8 mouse cellular contexts compared by ENCODE assay signal in the genomic region with DNA sequence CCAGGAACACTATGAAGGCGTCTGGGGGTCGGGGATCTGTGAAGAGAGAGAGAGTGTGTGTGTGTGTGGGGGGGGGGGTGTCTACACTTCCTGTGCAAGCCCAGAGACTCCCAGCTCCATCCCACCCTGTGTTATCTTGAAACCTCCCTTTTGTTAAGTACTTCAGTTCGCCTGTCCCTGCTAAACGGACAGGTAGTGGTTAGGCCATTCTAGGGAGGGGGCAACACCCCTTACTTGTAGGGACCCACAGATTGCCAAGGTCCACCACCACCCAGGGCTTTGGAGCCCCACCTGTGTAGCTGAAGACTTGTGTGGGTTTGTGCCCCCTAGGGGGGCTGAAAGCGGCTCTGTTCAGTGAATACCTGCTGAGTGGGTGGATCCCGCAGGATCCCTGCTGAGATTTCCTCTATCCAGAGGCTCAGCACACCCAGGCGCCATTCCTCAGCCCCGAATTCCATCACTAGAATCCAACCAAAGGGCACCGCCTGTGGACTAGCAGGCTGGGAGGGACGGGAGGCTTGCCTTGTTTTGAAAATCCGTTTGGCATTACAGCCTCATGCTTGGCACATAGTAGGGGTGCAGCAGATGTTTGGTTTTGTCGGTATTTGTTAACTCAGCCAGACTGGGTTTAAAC. TPM values are rescaled to one million over a fixed set of nuclear protein-coding genes. Genes with fewer than 3 reads are reported as not detected.
DNase-seq lines count a peak whose midpoint lies in the region; ATAC-seq and TF ChIP-seq lines count a peak whose summit lies in the region.
"Had no signal": no experiment of that assay in that cellular context is flagged by ENCODE, and none has a peak within 500 bp of the region (broad histone marks: within the 10 kb centered on the region; RNA-seq: fewer than 3 reads in every experiment).

No protein-coding gene starts in this region.

- peak overlapping the region; percentile 69 for H3K4me2 ChIP-seq in embryonic facial prominence, embryonic 15.5 days (replicated peaks)
- peak overlapping the region; percentile 85 for H3K4me2 ChIP-seq in limb, embryonic 15.5 days

- H3K9ac ChIP-seq in liver, adult 2 months (ENCODE audit: low read depth, low read length): peak overlapping the region; percentile 41; the same call in 1 of the 2 replicates
- peak overlapping the region; percentile 59 for H3K9ac ChIP-seq in embryonic facial prominence, embryonic 15.5 days
- peak overlapping the region; percentile 57 for H3K9ac ChIP-seq in limb, embryonic 15.5 days

- no peak for TF ChIP-seq CTCF in liver, adult 2 months (IDR thresholded peaks at IDR 0.05; ENCODE audit: low read depth, low read length)
- TF ChIP-seq CTCF in small intestine, adult 2 months (IDR thresholded peaks at IDR 0.05; ENCODE audit: extremely low read depth, insufficient read length, insufficient replicate concordance, low read depth, low read length): no peak

- no peak for DNase-seq in liver, adult 2 months (ENCODE audit: extremely low read depth, low read depth, low spot score)
- DNase-seq in liver: no peak
- no peak for DNase-seq in natural killer cell, adult 2 months (ENCODE audit: low spot score in 2 of 2)
- no peak for DNase-seq in left cerebral cortex, postnatal 10 days (ENCODE audit: extremely low spot score in 1 of 2, low spot score in 2 of 2)
- DNase-seq: adrenal gland, postnatal 36 days had no signal

- no peak for TF ChIP-seq POLR2A in liver, adult 2 months (IDR thresholded peaks at IDR 0.05; ENCODE audit: extremely low read depth, insufficient read depth, low read length)
- no peak for TF ChIP-seq POLR2A in small intestine, adult 2 months (IDR thresholded peaks at IDR 0.05; ENCODE audit: low read depth, low read length)

- H3K36me3 ChIP-seq in liver, adult 2 months (ENCODE audit: control insufficient read depth, insufficient read depth, low read length): no peaks in the 10 kb centered on the region
- H3K36me3 ChIP-seq in embryonic facial prominence, embryonic 15.5 days: peaks cover 14% of the 10 kb centered on the region
- H3K36me3 ChIP-seq in limb, embryonic 15.5 days: peaks cover 16% of the 10 kb centered on the region
- peaks cover 1% of the 10 kb centered on the region; the same call in 1 of the 2 replicates for H3K36me3 ChIP-seq in small intestine, adult 2 months (ENCODE audit: control insufficient read depth, insufficient read depth, low read length)

- H3K27me3 ChIP-seq in liver, adult 2 months (ENCODE audit: control insufficient read depth, insufficient read depth, low read length): no peaks in the 10 kb centered on the region
- peaks cover 15% of the 10 kb centered on the region; the same call in 1 of the 2 replicates for H3K27me3 ChIP-seq in embryonic facial prominence, embryonic 15.5 days
- H3K27me3 ChIP-seq in limb, embryonic 15.5 days: peaks cover 17% of the 10 kb centered on the region
- H3K27me3 ChIP-seq in small intestine, adult 2 months (ENCODE audit: control insufficient read depth, insufficient read depth, low read length): no peaks in the 10 kb centered on the region

- 0 out of 2 replicates have a peak, but pooled peaks cover 2% of the 10 kb centered on the region for H3K79me2 ChIP-seq in liver, adult 2 months (ENCODE audit: control insufficient read depth, insufficient read depth, low read length)

- peak overlapping the region; percentile 53 for H3K4me3 ChIP-seq in liver, adult 2 months (ENCODE audit: insufficient read depth, low read depth, low read length)
- H3K4me3 ChIP-seq in embryonic facial prominence, embryonic 15.5 days (replicated peaks): peak overlapping the region; percentile 67
- peak overlapping the region; percentile 68 for H3K4me3 ChIP-seq in limb, embryonic 15.5 days
- peak overlapping the region; percentile 40 for H3K4me3 ChIP-seq in small intestine, adult 2 months (ENCODE audit: low read depth, low read length)

- H3K4me1 ChIP-seq in liver, adult 2 months (ENCODE audit: control insufficient read depth, insufficient read depth, low read length): no peaks in the 10 kb centered on the region
- peaks cover 61% of the 10 kb centered on the region for H3K4me1 ChIP-seq in embryonic facial prominence, embryonic 15.5 days
- H3K4me1 ChIP-seq in limb, embryonic 15.5 days: peaks cover 69% of the 10 kb centered on the region
- peaks cover 14% of the 10 kb centered on the region for H3K4me1 ChIP-seq in small intestine, adult 2 months (ENCODE audit: control insufficient read depth, insufficient read depth, insufficient read length, low read length)

- intact Hi-C loops in left cerebral cortex, postnatal 10 days (cut with DNase I): loop anchor here (5.0 kb wide), 1 partner anchor 47 kb away; no protein-coding TSS in a partner anchor

- H3K27ac ChIP-seq in liver, adult 2 months (replicated peaks; ENCODE audit: insufficient read depth, low read depth, low read length): no peak overlapping the region
- peak overlapping the region; percentile 98 for H3K27ac ChIP-seq in embryonic facial prominence, embryonic 15.5 days (replicated peaks)
- peak overlapping the region; percentile 95 for H3K27ac ChIP-seq in limb, embryonic 15.5 days
- 0 out of 2 replicates have a peak overlapping the region, but pooled peaks have one; percentile 18 for H3K27ac ChIP-seq in small intestine, adult 2 months (ENCODE audit: insufficient read depth, low read depth, low read length)

- no peak for ATAC-seq in embryonic facial prominence, embryonic 15.5 days (ENCODE audit: insufficient number of reproducible peaks, low FRiP score, low TSS enrichment, low read depth)
- no peak for ATAC-seq in limb, embryonic 15.5 days (ENCODE audit: insufficient number of reproducible peaks, low FRiP score, low TSS enrichment, low read depth)

- 75% methylated on average over 12 of the region's 12 CpGs for WGBS in liver, adult 2 months
- WGBS in embryonic facial prominence, embryonic 15.5 days: 13% methylated on average over 12 of the region's 12 CpGs
- WGBS in limb, embryonic 15.5 days: 17% methylated on average over 12 of the region's 12 CpGs
- WGBS in small intestine, adult 2 months: 64% methylated on average over 12 of the region's 12 CpGs

- H3K9me3 ChIP-seq in embryonic facial prominence, embryonic 15.5 days (replicated peaks): no peaks in the 10 kb centered on the region
- no peaks in the 10 kb centered on the region for H3K9me3 ChIP-seq in limb, embryonic 15.5 days

RNA-seq across cellular contexts. Expression of gene Snai1, which starts 2.6 kb away (rescaled TPM):
- total RNA-seq in liver, adult 2 months (2014; rRNA removed): 0.13 and 0.18 TPM in 2 replicates
- 2.2 and 2.7 TPM in 2 replicates for polyA plus RNA-seq in liver, adult 2 months (2012; rRNA removed)
- 82.9 and 104 TPM in 2 replicates for polyA plus RNA-seq in embryonic facial prominence, embryonic 15.5 days (2015; fragmentation: Nextera tagmentation; extraction: Ambion mirVana)
- 52.6 and 61.2 TPM in 2 replicates for polyA plus RNA-seq in limb, embryonic 15.5 days (2015; fragmentation: Nextera tagmentation; extraction: Ambion mirVana)
- polyA plus RNA-seq in small intestine, adult 2 months (2012; rRNA removed): 12.1 and 13.2 TPM in 2 replicates
- total RNA-seq in left cerebral cortex, postnatal 10 days (2021): 1 to 10 TPM in 1 of 2 experiments, under 1 TPM in 1; 0.47 to 1.6 TPM

RNA-seq across cellular contexts. Expression of gene Spata2, which starts 47.9 kb away (rescaled TPM):
- 2.5 and 3.1 TPM in 2 replicates for total RNA-seq in liver, adult 2 months (2014; rRNA removed)
- polyA plus RNA-seq in liver, adult 2 months (2012; rRNA removed): 9.6 and 10.7 TPM in 2 replicates
- polyA plus RNA-seq in embryonic facial prominence, embryonic 15.5 days (2015; fragmentation: Nextera tagmentation; extraction: Ambion mirVana): 14.5 and 16.2 TPM in 2 replicates
- polyA plus RNA-seq in limb, embryonic 15.5 days (2015; fragmentation: Nextera tagmentation; extraction: Ambion mirVana): 12.9 and 15.3 TPM in 2 replicates
- polyA plus RNA-seq in small intestine, adult 2 months (2012; rRNA removed): 25.4 and 54.9 TPM in 2 replicates
- 10 to 100 TPM; 68.2 to 69.8 TPM for total RNA-seq in left cerebral cortex, postnatal 10 days (2021)

RNA-seq across cellular contexts. Expression of gene Rnf114, which starts 48.1 kb away (rescaled TPM):
- total RNA-seq in liver, adult 2 months (2014; rRNA removed): 44.3 and 55.0 TPM in 2 replicates
- polyA plus RNA-seq in liver, adult 2 months (2012; rRNA removed): 71.0 and 71.9 TPM in 2 replicates
- 79.2 and 80.1 TPM in 2 replicates for polyA plus RNA-seq in embryonic facial prominence, embryonic 15.5 days (2015; fragmentation: Nextera tagmentation; extraction: Ambion mirVana)
- polyA plus RNA-seq in limb, embryonic 15.5 days (2015; fragmentation: Nextera tagmentation; extraction: Ambion mirVana): 69.9 and 70.3 TPM in 2 replicates
- polyA plus RNA-seq in small intestine, adult 2 months (2012; rRNA removed): 50.5 and 116 TPM in 2 replicates
- total RNA-seq in left cerebral cortex, postnatal 10 days (2021): 10 to 100 TPM; 31.5 to 34.3 TPM
